Mouse (Mus musculus) MEL (cell line): ENCODE data around the gene Cyb5r2. TPM values are rescaled to one million over a fixed set of nuclear protein-coding genes. Genes with fewer than 3 reads are reported as not detected.

Experiments used
- DNase-seq: peaks from one replicate; pipeline ENCODE4 v3.0.0; 2011; ENCODE audit warnings: low read depth, low spot score
- H3K27ac ChIP-seq: 2 replicates; pipeline ENCODE4 v1.5.1; 2012; ENCODE audit warnings: low read depth, mild to moderate bottlenecking, control low read depth, low read length, moderate library complexity; ENCODE audit not compliant: control insufficient read depth
- H3K27me3 ChIP-seq, 2 experiments: fragments of 150-350 bp in 1 of 2; sonication (generic) in 1 of 2; 2 replicates each; pipeline ENCODE4 v1.6.1; 2012; ENCODE audit warnings: low read length in 2 of 2, mild to moderate bottlenecking in 2 of 2, improper control_type of control experiment in 1 of 2, moderate library complexity in 1 of 2; ENCODE audit not compliant: insufficient read depth in 2 of 2, control insufficient read depth in 1 of 2
- H3K36me3 ChIP-seq, 2 experiments: 2 replicates each; pipeline ENCODE4 v1.6.1; 2012 to 2014; ENCODE audit warnings: low read length in 2 of 2, improper control_type of control experiment in 1 of 2, inconsistent platforms in 1 of 2, mild to moderate bottlenecking in 1 of 2; ENCODE audit not compliant: insufficient read depth in 2 of 2, control insufficient read depth in 1 of 2
- H3K4me1 ChIP-seq, 2 experiments: fragments of 150-350 bp in 1 of 2; sonication (generic) in 1 of 2; 2 replicates each; pipeline ENCODE4 v1.6.1; 2012; ENCODE audit warnings: low read length in 2 of 2, improper control_type of control experiment in 1 of 2, mild to moderate bottlenecking in 1 of 2; ENCODE audit not compliant: insufficient read depth in 2 of 2, control insufficient read depth in 1 of 2
- H3K4me3 ChIP-seq, 2 experiments: fragments of 150-350 bp in 1 of 2; sonication (generic) in 1 of 2; 2 replicates each; pipeline ENCODE4 v1.5.1; 2012; ENCODE audit warnings: low read depth in 2 of 2, low read length in 2 of 2, mild to moderate bottlenecking in 2 of 2, moderate library complexity in 2 of 2, control low read depth in 1 of 2, improper control_type of control experiment in 1 of 2; ENCODE audit not compliant: control insufficient read depth in 1 of 2, insufficient read depth in 1 of 2
- H3K79me2 ChIP-seq: 2 replicates; pipeline ENCODE4 v1.6.1; 2012; ENCODE audit warnings: mild to moderate bottlenecking, low read length, moderate library complexity; ENCODE audit not compliant: control insufficient read depth, poor library complexity, insufficient read depth
- H3K9ac ChIP-seq: 2 replicates; pipeline ENCODE4 v1.6.1; 2012; ENCODE audit warnings: low read depth, mild to moderate bottlenecking, control low read depth, low read length, moderate library complexity; ENCODE audit not compliant: control insufficient read depth, poor library complexity, severe bottlenecking
- H3K9me3 ChIP-seq: fragments of 150-350 bp; sonication (generic); replicated peaks from 2 replicates; pipeline ENCODE4 v1.6.1; 2012; ENCODE audit warnings: mild to moderate bottlenecking, low read length, improper control_type of control experiment, moderate library complexity; ENCODE audit not compliant: insufficient read depth
- BHLHE40 ChIP-seq: IDR thresholded peaks from 2 replicates; pipeline ENCODE4 v1.6.1; 2012; ENCODE audit warnings: low read depth, mild to moderate bottlenecking, inconsistent platforms, low read length, improper control_type of control experiment, borderline replicate concordance
- CHD1 ChIP-seq: IDR thresholded peaks from 2 replicates; pipeline ENCODE4 v1.6.1; 2012; ENCODE audit warnings: low read depth, mild to moderate bottlenecking, inconsistent platforms, low read length, improper control_type of control experiment
- CTCF ChIP-seq, 3 experiments: IDR thresholded peaks in 2 of 3; conservative IDR thresholded peaks in 1 of 3; 2 replicates each; pipeline ENCODE4 v1.5.1; 2011 to 2012; ENCODE audit warnings: low read length in 3 of 3, low read depth in 2 of 3, mild to moderate bottlenecking in 2 of 3, improper control_type of control experiment in 1 of 3, inconsistent platforms in 1 of 3, mixed read lengths in 1 of 3, moderate library complexity in 1 of 3; ENCODE audit not compliant: control insufficient read depth in 1 of 3, insufficient read depth in 1 of 3, poor library complexity in 1 of 3, severe bottlenecking in 1 of 3
- E2F4 ChIP-seq: IDR thresholded peaks from 2 replicates; pipeline ENCODE4 v1.6.1; 2011; ENCODE audit warnings: low read depth, low read length, improper control_type of control experiment, borderline replicate concordance
- EP300 ChIP-seq, 2 experiments: IDR thresholded peaks; 2 replicates each; pipeline ENCODE4 v1.6.1; 2011; ENCODE audit warnings: improper control_type of control experiment in 2 of 2, low read length in 2 of 2, low read depth in 1 of 2, mild to moderate bottlenecking in 1 of 2
- ETS1 ChIP-seq: IDR thresholded peaks from 2 replicates; pipeline ENCODE4 v1.6.1; 2012; ENCODE audit warnings: low read depth, mild to moderate bottlenecking, inconsistent platforms, low read length, improper control_type of control experiment, moderate library complexity
- JUND ChIP-seq: IDR thresholded peaks from 2 replicates; pipeline ENCODE4 v1.6.1; 2011; ENCODE audit warnings: low read depth, mild to moderate bottlenecking, improper control_type of control experiment, low read length
- KAT2A ChIP-seq: conservative IDR thresholded peaks from 2 replicates; pipeline ENCODE4 v1.6.1; 2012; ENCODE audit warnings: low read depth, low read length, improper control_type of control experiment, inconsistent platforms
- MAZ ChIP-seq: IDR thresholded peaks from 2 replicates; pipeline ENCODE4 v1.6.1; 2012; ENCODE audit warnings: low read depth, mild to moderate bottlenecking, inconsistent platforms, low read length, improper control_type of control experiment
- MXI1 ChIP-seq: IDR thresholded peaks from 2 replicates; pipeline ENCODE4 v1.6.1; 2011; ENCODE audit warnings: mild to moderate bottlenecking, low read depth, low read length, improper control_type of control experiment
- MYC ChIP-seq: IDR thresholded peaks from 2 replicates; pipeline ENCODE4 v1.6.1; 2011; ENCODE audit warnings: low read depth, mild to moderate bottlenecking, low read length, improper control_type of control experiment, moderate library complexity
- NELFE ChIP-seq: IDR thresholded peaks from 2 replicates; pipeline ENCODE4 v1.6.1; 2011; ENCODE audit warnings: low read depth, low read length, improper control_type of control experiment
- NRF1 ChIP-seq: IDR thresholded peaks from 2 replicates; pipeline ENCODE4 v1.6.1; 2014; ENCODE audit warnings: low read depth, mild to moderate bottlenecking, inconsistent platforms, low read length, improper control_type of control experiment, moderate library complexity; ENCODE audit not compliant: poor library complexity, insufficient read depth, severe bottlenecking
- POLR2A ChIP-seq, 2 experiments: IDR thresholded peaks; 2 replicates each; pipeline ENCODE4 v1.6.1; 2011 to 2012; ENCODE audit warnings: low read length in 2 of 2, mild to moderate bottlenecking in 2 of 2, control low read depth in 1 of 2, improper control_type of control experiment in 1 of 2, low read depth in 1 of 2, moderate library complexity in 1 of 2; ENCODE audit not compliant: control insufficient read depth in 1 of 2, insufficient read depth in 1 of 2, poor library complexity in 1 of 2
- POLR2AphosphoS2 ChIP-seq: IDR thresholded peaks from 2 replicates; pipeline ENCODE4 v1.6.1; 2011; ENCODE audit warnings: low read length, improper control_type of control experiment
- RCOR1 ChIP-seq: IDR thresholded peaks from 2 replicates; pipeline ENCODE4 v1.6.1; 2012; ENCODE audit warnings: low read depth, mild to moderate bottlenecking, inconsistent platforms, low read length, improper control_type of control experiment
- TBP ChIP-seq: IDR thresholded peaks from 2 replicates; pipeline ENCODE4 v1.8.0; 2011; ENCODE audit warnings: low read depth, low read length, improper control_type of control experiment
- USF2 ChIP-seq, 2 experiments: IDR thresholded peaks; 2 replicates each; pipeline ENCODE4 v1.6.1; 2011 to 2012; ENCODE audit warnings: improper control_type of control experiment in 2 of 2, low read length in 2 of 2, borderline replicate concordance in 1 of 2, inconsistent platforms in 1 of 2, low read depth in 1 of 2, mild to moderate bottlenecking in 1 of 2; ENCODE audit not compliant: insufficient read depth in 1 of 2
- ZKSCAN1 ChIP-seq: IDR thresholded peaks from 2 replicates; pipeline ENCODE4 v1.6.1; 2012; ENCODE audit warnings: low read depth, mild to moderate bottlenecking, inconsistent platforms, low read length, improper control_type of control experiment, moderate library complexity
- ZMIZ1 ChIP-seq: IDR thresholded peaks from 2 replicates; pipeline ENCODE4 v1.6.1; 2012; ENCODE audit warnings: low read depth, mild to moderate bottlenecking, inconsistent platforms, low read length, improper control_type of control experiment, moderate library complexity
- polyA plus RNA-seq, 2 experiments: library from polyadenylated mRNA; stranded (reverse) in 1 of 2; unstranded in 1 of 2; fragments of >175 nt in 1 of 2; fragments of >200 nt in 1 of 2; gene quantifications; 2 replicates each; pipeline versions ENCODE4 v1.2.1 to v1.2.4; 2012; ENCODE audit warnings: low replicate concordance in 2 of 2, low read depth in 1 of 2; ENCODE audit not compliant: insufficient read length in 2 of 2, insufficient read depth in 1 of 2, missing spikeins in 1 of 2
- total RNA-seq: library from RNA; depleted of rRNA; stranded (reverse); fragments of 300-350 nt; gene quantifications from 2 replicates; pipeline ENCODE4 v1.2.3, GENCODE M21; 2012

Gene Cyb5r2
- total and polyA plus RNA-seq, 3 experiments, result not detected

DNA sequence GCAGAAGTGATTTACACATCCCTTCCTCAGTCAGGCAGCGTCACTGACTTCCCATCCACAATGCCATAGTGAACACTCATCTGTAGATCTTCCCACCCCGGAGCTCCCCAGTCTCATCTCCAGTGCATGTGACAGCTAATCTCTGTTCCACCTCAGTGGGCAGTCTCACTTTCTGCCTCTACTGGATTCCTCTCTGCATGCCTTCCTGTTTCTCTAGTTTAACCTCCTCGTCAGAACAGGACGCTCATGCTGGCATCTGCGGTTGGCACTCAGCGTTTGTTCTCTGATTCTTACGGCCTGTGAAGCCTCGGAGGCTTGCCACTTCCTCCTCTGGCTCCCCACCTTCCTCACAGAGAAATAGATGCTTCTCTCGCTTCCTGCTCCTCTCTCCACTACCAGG is 50.2 kb downstream of the Cyb5r2 start:
- Histone ChIP-seq H3K79me2 (no peaks in the 10 kb centered on the region), H3K9ac (no peak overlapping the region), H3K27me3 (no peaks in the 10 kb centered on the region), H3K27ac (no peak overlapping the region), H3K4me1 (no peaks in the 10 kb centered on the region), H3K9me3 (no peaks in the 10 kb centered on the region), H3K4me3 (no peak overlapping the region), H3K36me3 (no peaks in the 10 kb centered on the region)
- no peak for DNase-seq
- TF ChIP-seq ZKSCAN1 (no peak), KAT2A (no peak), USF2 (IDR thresholded peaks at IDR 0.05; ENCODE audit: borderline replicate concordance in 1 of 2, insufficient read depth in 1 of 2, low read depth in 1 of 2, low read length in 2 of 2) (no peak), JUND (no peak), ZMIZ1 (no peak), CHD1 (no peak), NRF1 (no peak), TBP (no peak), EP300 (IDR thresholded peaks at IDR 0.05; ENCODE audit: low read depth in 1 of 2, low read length in 2 of 2) (no peak), RCOR1 (no peak), MAZ (no peak), POLR2A (IDR thresholded peaks at IDR 0.05; ENCODE audit: control insufficient read depth in 1 of 2, insufficient read depth in 1 of 2, low read depth in 1 of 2, low read length in 2 of 2, poor library complexity in 1 of 2) (no peak), NELFE (no peak)

DNA sequence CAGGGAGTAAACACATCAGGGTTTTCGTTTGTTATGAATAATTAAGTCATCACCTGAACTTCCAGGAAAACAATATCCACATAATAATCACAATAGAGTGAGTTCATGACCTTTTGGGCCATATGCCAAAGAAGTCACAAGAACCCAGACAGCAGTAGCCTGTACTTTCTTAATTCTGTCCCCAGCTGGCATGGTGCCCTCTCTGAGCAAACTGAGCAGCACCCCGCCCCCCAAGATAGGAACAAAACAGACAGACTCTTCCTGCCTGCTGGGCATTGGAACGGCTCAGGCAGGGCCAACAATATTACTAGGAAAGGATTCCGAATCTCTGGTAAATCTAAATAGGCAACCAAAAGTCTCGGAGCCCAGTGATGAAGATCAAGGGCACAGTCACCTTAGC is 51.9 kb downstream of the Cyb5r2 start:
- H3K4me1 ChIP-seq, result no peaks in the 10 kb centered on the region
- H3K9me3 ChIP-seq, result no peaks in the 10 kb centered on the region
- H3K9ac ChIP-seq, result no peak overlapping the region
- no peaks in the 10 kb centered on the region for H3K79me2 ChIP-seq
- no peak overlapping the region for H3K4me3 ChIP-seq
- H3K27me3 ChIP-seq, result no peaks in the 10 kb centered on the region
- no peak overlapping the region for H3K27ac ChIP-seq
- TF ChIP-seq MYC (no peak), MXI1 (no peak), ETS1 (no peak), POLR2AphosphoS2 (no peak), TBP (no peak), CHD1 (no peak), BHLHE40 (no peak), E2F4 (no peak), CTCF (IDR thresholded peaks at IDR 0.05 in 2 of 3, conservative IDR thresholded peaks at IDR 0.05 in 1 of 3; ENCODE audit: control insufficient read depth in 1 of 3, insufficient read depth in 1 of 3, low read depth in 2 of 3, low read length in 3 of 3, poor library complexity in 1 of 3, severe bottlenecking in 1 of 3) (no peak), POLR2A (IDR thresholded peaks at IDR 0.05; ENCODE audit: control insufficient read depth in 1 of 2, insufficient read depth in 1 of 2, low read depth in 1 of 2, low read length in 2 of 2, poor library complexity in 1 of 2) (no peak)
- DNase-seq, result no peak
- H3K36me3 ChIP-seq, result no peaks in the 10 kb centered on the region
